Mouse (Mus musculus) spleen, postnatal 14 days (tissue): ENCODE measurements around the gene Rnf141.

Source experiments
- DNase-seq, 2 experiments: peaks; one replicate each; pipeline ENCODE4 v3.0.0; 2021 to 2022; ENCODE audit warnings: low spot score in 2 of 2

The Rnf141 gene

GRCm38 (mm10) chr7:110768451-110769064 lies 75.7 kb downstream of the Rnf141 start:
- peak; percentile 45 to 64 for DNase-seq

- no peak for DNase-seq
Measured at GRCm38 (mm10) chr7:110768001-110768400, 76.3 kb downstream of the Rnf141 start, which contains the start of gene Ampd3. Gene Ampd3 (plus strand): TSS chr7:110768206.

- no peak for DNase-seq
Measured at GRCm38 (mm10) chr7:110762605-110763180, 81.6 kb downstream of the Rnf141 start.

- no peak for DNase-seq
Measured at GRCm38 (mm10) chr7:110756440-110756839, 87.8 kb downstream of the Rnf141 start.

GRCm38 (mm10) chr7:110753926-110754330 lies 90.3 kb downstream of the Rnf141 start:
- no peak for DNase-seq

GRCm38 (mm10) chr7:110753310-110753709 lies 90.9 kb downstream of the Rnf141 start:
- DNase-seq, result no peak

- DNase-seq, result no peak
Measured at GRCm38 (mm10) chr7:110751634-110752033, 92.6 kb downstream of the Rnf141 start.

GRCm38 (mm10) chr7:110750834-110751233 lies 93.4 kb downstream of the Rnf141 start:
- no peak for DNase-seq
